In genomic region chr2:6105437-6105836, GRCm38 (mm10) we compare ENCODE assay signal across 34 mouse cellular contexts.
"Had no signal": no experiment of that assay in that cellular context is flagged by ENCODE, and none has a peak within 500 bp of the region (broad histone marks: within the 10 kb centered on the region; RNA-seq: fewer than 3 reads in every experiment).

No protein-coding gene starts in this region.

- H3K9ac ChIP-seq: heart, embryonic 12.5 days; heart, embryonic 13.5 days; heart, embryonic 15.5 days; hindbrain, embryonic 12.5 days; hindbrain, embryonic 13.5 days; hindbrain, embryonic 14.5 days; hindbrain, embryonic 15.5 days; intestine, embryonic 15.5 days; kidney, embryonic 15.5 days had no signal

- H3K9me3 ChIP-seq: heart, embryonic 13.5 days; heart, embryonic 15.5 days; hindbrain, embryonic 10.5 days; hindbrain, embryonic 12.5 days; hindbrain, embryonic 13.5 days; hindbrain, embryonic 15.5 days; intestine, embryonic 15.5 days; kidney, embryonic 15.5 days had no signal

- DNase-seq: heart, postnatal 10 days; heart, postnatal 14 days; heart, postnatal 36 days; heart, postnatal 4 days; kidney, adult 11 months; kidney, adult 18-20 months; kidney, adult 2 months; kidney, adult 8-10 months; kidney, adult 9 months; kidney, postnatal 10 days; kidney, postnatal 14 days; kidney, postnatal 25 days; kidney, postnatal 36 days; kidney, postnatal 4 days; layer of hippocampus, adult 9-11 months; layer of hippocampus, postnatal 36 days had no signal

- ATAC-seq: hindbrain, embryonic 16.5 days; hindbrain, postnatal 0 days; inflammation-experienced regulatory T-cells, adult 6 months; intestine, embryonic 15.5 days; intestine, embryonic 16.5 days; intestine, postnatal 0 days had no signal

- H3K27me3 ChIP-seq: hindbrain, embryonic 15.5 days; intestine, embryonic 15.5 days had no signal

- H3K27ac ChIP-seq: heart, embryonic 10.5 days; heart, embryonic 13.5 days; heart, embryonic 15.5 days; hindbrain, embryonic 10.5 days; hindbrain, embryonic 12.5 days; hindbrain, embryonic 13.5 days; hindbrain, embryonic 14.5 days; hindbrain, embryonic 15.5 days; hindbrain, postnatal 0 days; intestine, embryonic 15.5 days; kidney, embryonic 15.5 days; kidney, postnatal 0 days; layer of hippocampus, adult 2 months had no signal

- H3K36me3 ChIP-seq: hindbrain, embryonic 10.5 days; hindbrain, embryonic 12.5 days; hindbrain, embryonic 13.5 days; hindbrain, embryonic 15.5 days had no signal

- H3K4me3 ChIP-seq: heart, embryonic 10.5 days; heart, embryonic 12.5 days; heart, embryonic 13.5 days; heart, embryonic 15.5 days; hindbrain, embryonic 10.5 days; hindbrain, embryonic 12.5 days; hindbrain, embryonic 13.5 days; hindbrain, embryonic 15.5 days; intestine, embryonic 15.5 days; kidney, embryonic 15.5 days; layer of hippocampus, adult 2 months had no signal

- H3K4me2 ChIP-seq: heart, embryonic 12.5 days; heart, embryonic 13.5 days; heart, embryonic 15.5 days; hindbrain, embryonic 12.5 days; hindbrain, embryonic 13.5 days; hindbrain, embryonic 14.5 days; hindbrain, embryonic 15.5 days; intestine, embryonic 15.5 days; kidney, embryonic 15.5 days had no signal

- H3K4me1 ChIP-seq: hindbrain, embryonic 12.5 days had no signal
